9 mouse cellular contexts compared by ENCODE assay signal in the genomic region with DNA sequence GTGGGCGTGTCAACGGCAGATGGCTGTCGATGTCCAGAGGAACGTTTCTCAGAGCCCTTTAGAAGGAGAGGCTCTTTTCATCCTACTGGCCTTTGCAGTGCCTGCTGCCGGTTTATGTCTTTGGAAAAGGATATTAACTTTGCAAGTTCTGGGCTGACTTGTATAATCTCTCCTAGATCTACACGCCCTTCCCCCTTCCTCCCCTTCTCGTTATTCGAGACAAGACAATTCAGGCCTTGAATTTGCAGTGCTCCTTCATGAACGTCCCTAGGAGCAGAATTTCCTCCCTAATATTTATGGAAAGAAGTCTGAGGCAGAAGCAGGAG. TPM values are rescaled to one million over a fixed set of nuclear protein-coding genes. Genes with fewer than 3 reads are reported as not detected.
A peak's percentile ranks its signal among the peaks of the same experiment; 100 is the strongest.
DNase-seq lines count a peak whose midpoint lies in the region; ATAC-seq and TF ChIP-seq lines count a peak whose summit lies in the region.
"Had no signal": no experiment of that assay in that cellular context is flagged by ENCODE, and none has a peak within 500 bp of the region (broad histone marks: within the 10 kb centered on the region; RNA-seq: fewer than 3 reads in every experiment).

No protein-coding gene starts in this region.

- peak overlapping the region; percentile 79 for H3K4me3 ChIP-seq in heart, postnatal 0 days (ENCODE audit: low read depth, low read length)
- peak overlapping the region; percentile 52 to 63 for H3K4me3 ChIP-seq in MEL (ENCODE audit: control insufficient read depth in 1 of 2, insufficient read depth in 1 of 2, low read depth in 2 of 2, low read length in 2 of 2)
- H3K4me3 ChIP-seq in hindbrain, embryonic 10.5 days: peak overlapping the region; percentile 80
- peak overlapping the region; percentile 82 for H3K4me3 ChIP-seq in midbrain, embryonic 10.5 days

- H3K4me1 ChIP-seq in heart, postnatal 0 days (ENCODE audit: control insufficient read depth, insufficient read depth): peaks cover 11% of the 10 kb centered on the region; the same call in 1 of the 2 replicates
- H3K4me1 ChIP-seq in MEL (ENCODE audit: control insufficient read depth in 1 of 2, insufficient read depth in 2 of 2, low read length in 2 of 2): peaks cover 11 to 18% of the 10 kb centered on the region in 2 experiments
- peaks cover 25% of the 10 kb centered on the region for H3K4me1 ChIP-seq in hindbrain, embryonic 10.5 days (replicated peaks)
- peaks cover 27% of the 10 kb centered on the region for H3K4me1 ChIP-seq in midbrain, embryonic 10.5 days

- H3K79me2 ChIP-seq in MEL (ENCODE audit: control insufficient read depth, insufficient read depth, low read length, poor library complexity): peaks cover 2% of the 10 kb centered on the region; the same call in 1 of the 2 replicates

- 6% methylated on average over 9 of the region's 9 CpGs for WGBS in heart, postnatal 0 days
- WGBS in hindbrain, embryonic 10.5 days: 9% methylated on average over 9 of the region's 9 CpGs
- WGBS in midbrain, embryonic 10.5 days: 7% methylated on average over 9 of the region's 9 CpGs

- peak in 1 of 2 experiments; percentile 31; a peak in 2 of 4 replicates for TF ChIP-seq POLR2A in MEL (IDR thresholded peaks at IDR 0.05; ENCODE audit: control insufficient read depth in 1 of 2, insufficient read depth in 1 of 2, low read depth in 1 of 2, low read length in 2 of 2, poor library complexity in 1 of 2)

- peak overlapping the region; percentile 96 for H3K27ac ChIP-seq in heart, postnatal 0 days (ENCODE audit: low read depth)
- H3K27ac ChIP-seq in MEL (ENCODE audit: control insufficient read depth, low read depth, low read length): peak overlapping the region; percentile 83
- peak overlapping the region; percentile 89 for H3K27ac ChIP-seq in hindbrain, embryonic 10.5 days
- peak overlapping the region; percentile 85 for H3K27ac ChIP-seq in midbrain, embryonic 10.5 days (replicated peaks)

- DNase-seq in heart, postnatal 0 days (ENCODE audit: low spot score): no peak
- no peak for DNase-seq in heart, adult 11 months
- no peak for DNase-seq in MEL (ENCODE audit: low read depth, low spot score)
- no peak for DNase-seq in hindbrain, embryonic 10.5 days (ENCODE audit: low spot score)
- DNase-seq in midbrain, embryonic 10.5 days (ENCODE audit: low spot score): no peak
- no peak for DNase-seq in right cerebral cortex, adult 2 months (ENCODE audit: low spot score in 2 of 2)
- DNase-seq in embryo, embryonic 10 days (ENCODE audit: low spot score): no peak
- no peak for DNase-seq in kidney, adult 18-20 months

- no peak for TF ChIP-seq CTCF in heart, postnatal 0 days (IDR thresholded peaks at IDR 0.05; ENCODE audit: low read depth)
- no peak for TF ChIP-seq CTCF in MEL (IDR thresholded peaks at IDR 0.05 in 2 of 3, conservative IDR thresholded peaks at IDR 0.05 in 1 of 3; ENCODE audit: control insufficient read depth in 1 of 3, insufficient read depth in 1 of 3, low read depth in 2 of 3, low read length in 3 of 3, poor library complexity in 1 of 3, severe bottlenecking in 1 of 3)

- no peak for TF ChIP-seq EP300 in heart, postnatal 0 days (IDR thresholded peaks at IDR 0.05; ENCODE audit: low read depth)
- no peak for TF ChIP-seq EP300 in MEL (IDR thresholded peaks at IDR 0.05; ENCODE audit: low read depth in 1 of 2, low read length in 2 of 2)

- H3K4me2 ChIP-seq in heart, postnatal 0 days (ENCODE audit: low read depth, low read length): peak overlapping the region; percentile 82

- peak overlapping the region; percentile 73 for H3K9ac ChIP-seq in heart, postnatal 0 days (replicated peaks; ENCODE audit: low read depth, low read length)
- H3K9ac ChIP-seq in MEL (ENCODE audit: control insufficient read depth, low read depth, low read length, poor library complexity, severe bottlenecking): peak overlapping the region; percentile 87

- H3K27me3 ChIP-seq in heart, postnatal 0 days (ENCODE audit: control insufficient read depth, insufficient read depth, low read length): no peaks in the 10 kb centered on the region
- no peaks in the 10 kb centered on the region for H3K27me3 ChIP-seq in MEL (ENCODE audit: control insufficient read depth in 1 of 2, insufficient read depth in 2 of 2, low read length in 2 of 2)
- no peaks in the 10 kb centered on the region for H3K27me3 ChIP-seq in hindbrain, embryonic 10.5 days (ENCODE audit: insufficient read depth, poor library complexity, severe bottlenecking)
- no peaks in the 10 kb centered on the region for H3K27me3 ChIP-seq in midbrain, embryonic 10.5 days (ENCODE audit: low read depth, poor library complexity, severe bottlenecking)

- peaks cover 9% of the 10 kb centered on the region for H3K36me3 ChIP-seq in heart, postnatal 0 days (replicated peaks; ENCODE audit: control insufficient read depth, insufficient read depth, low read length)
- H3K36me3 ChIP-seq in MEL (ENCODE audit: control insufficient read depth in 1 of 2, insufficient read depth in 2 of 2, low read length in 2 of 2): peaks cover 0 to 13% of the 10 kb centered on the region in 2 experiments; a peak in 3 of 4 replicates
- H3K36me3 ChIP-seq in hindbrain, embryonic 10.5 days: peaks cover 15% of the 10 kb centered on the region
- peaks cover 20% of the 10 kb centered on the region for H3K36me3 ChIP-seq in midbrain, embryonic 10.5 days

- no peak for TF ChIP-seq RAD21 in MEL (IDR thresholded peaks at IDR 0.05; ENCODE audit: low read depth, low read length)

- H3K9me3 ChIP-seq in heart, postnatal 0 days (replicated peaks; ENCODE audit: control insufficient read depth, low read length): no peaks in the 10 kb centered on the region
- no peaks in the 10 kb centered on the region for H3K9me3 ChIP-seq in MEL (replicated peaks; ENCODE audit: insufficient read depth, low read length)
- no peaks in the 10 kb centered on the region for H3K9me3 ChIP-seq in hindbrain, embryonic 10.5 days
- no peaks in the 10 kb centered on the region for H3K9me3 ChIP-seq in midbrain, embryonic 10.5 days (replicated peaks)

- no peak for ATAC-seq in heart, postnatal 0 days (ENCODE audit: insufficient read depth, low read depth)

TF ChIP-seq in MEL, 35 proteins besides CTCF, POLR2A, EP300 and RAD21 (continues in another document):
- 0 out of 2 replicates have a peak, but pooled peaks have one; percentile 53 for TF ChIP-seq JUND (IDR thresholded peaks at IDR 0.05; ENCODE audit: low read depth, low read length)
- TF ChIP-seq NELFE (IDR thresholded peaks at IDR 0.05; ENCODE audit: low read depth, low read length): peak; percentile 26; the same call in 1 of the 2 replicates
- no peak for TF ChIP-seq GABPA (IDR thresholded peaks at IDR 0.05; ENCODE audit: low read depth, low read length)
- TF ChIP-seq BHLHE40 (IDR thresholded peaks at IDR 0.05; ENCODE audit: borderline replicate concordance, low read depth, low read length): no peak
- no peak for TF ChIP-seq HCFC1 (IDR thresholded peaks at IDR 0.05; ENCODE audit: low read depth, low read length)
- TF ChIP-seq MYC (IDR thresholded peaks at IDR 0.05; ENCODE audit: low read depth, low read length): peak; percentile 56; the same call in 1 of the 2 replicates
- TF ChIP-seq SIN3A (IDR thresholded peaks at IDR 0.05; ENCODE audit: low read length): peak; percentile 83

RNA-seq across cellular contexts. Expression of a gene that starts 0.4 kb away (rescaled TPM):
- total RNA-seq in heart, postnatal 0 days (2014; rRNA removed; ENCODE audit: low replicate concordance): 35.2 and 36.9 TPM in 2 replicates
- polyA plus RNA-seq in heart, postnatal 0 days (2015; fragmentation: Nextera tagmentation; extraction: Ambion mirVana): 52.9 and 61.2 TPM in 2 replicates
- 6.8 and 7.7 TPM in 2 replicates for total RNA-seq in MEL (2012; rRNA removed)
- polyA plus RNA-seq in MEL (2012; ENCODE audit: insufficient read depth in 1 of 2, insufficient read length in 2 of 2, low read depth in 1 of 2, low replicate concordance in 2 of 2, missing spikeins in 1 of 2): 10 to 100 TPM in 1 of 2 experiments, not detected in 1; 14.1 TPM
- polyA plus RNA-seq in hindbrain, embryonic 10.5 days (2016; fragmentation: Nextera tagmentation; extraction: Ambion mirVana): 14.5 and 21.6 TPM in 2 replicates
- polyA plus RNA-seq in midbrain, embryonic 10.5 days (2016; fragmentation: Nextera tagmentation; extraction: Ambion mirVana): 13.2 and 18.8 TPM in 2 replicates

RNA-seq across cellular contexts. Expression of a gene that starts 7.7 kb away (rescaled TPM):
- total RNA-seq in heart, postnatal 0 days (2014; rRNA removed; ENCODE audit: low replicate concordance): 14.3 and 17.6 TPM in 2 replicates
- 4.2 and 4.5 TPM in 2 replicates for polyA plus RNA-seq in heart, postnatal 0 days (2015; fragmentation: Nextera tagmentation; extraction: Ambion mirVana)
- total RNA-seq in MEL (2012; rRNA removed): 9.5 and 10.0 TPM in 2 replicates
- polyA plus RNA-seq in MEL (2012; ENCODE audit: insufficient read depth in 1 of 2, insufficient read length in 2 of 2, low read depth in 1 of 2, low replicate concordance in 2 of 2, missing spikeins in 1 of 2): 10 to 100 TPM in 1 of 2 experiments, not detected in 1; 39.9 TPM
- polyA plus RNA-seq in hindbrain, embryonic 10.5 days (2016; fragmentation: Nextera tagmentation; extraction: Ambion mirVana): 9.6 and 10.3 TPM in 2 replicates
- polyA plus RNA-seq in midbrain, embryonic 10.5 days (2016; fragmentation: Nextera tagmentation; extraction: Ambion mirVana): 9.0 and 9.2 TPM in 2 replicates

RNA-seq across cellular contexts. Expression of a gene that starts 31.6 kb away (rescaled TPM):
- 796 and 830 TPM in 2 replicates for total RNA-seq in heart, postnatal 0 days (2014; rRNA removed; ENCODE audit: low replicate concordance)
- 590 and 625 TPM in 2 replicates for polyA plus RNA-seq in heart, postnatal 0 days (2015; fragmentation: Nextera tagmentation; extraction: Ambion mirVana)
- total RNA-seq in MEL (2012; rRNA removed): 161 and 187 TPM in 2 replicates
- polyA plus RNA-seq in MEL (2012; ENCODE audit: insufficient read depth in 1 of 2, insufficient read length in 2 of 2, low read depth in 1 of 2, low replicate concordance in 2 of 2, missing spikeins in 1 of 2): 100 to 1,000 TPM; 133 to 256 TPM
- polyA plus RNA-seq in hindbrain, embryonic 10.5 days (2016; fragmentation: Nextera tagmentation; extraction: Ambion mirVana): 231 and 232 TPM in 2 replicates
- polyA plus RNA-seq in midbrain, embryonic 10.5 days (2016; fragmentation: Nextera tagmentation; extraction: Ambion mirVana): 237 and 248 TPM in 2 replicates

RNA-seq across cellular contexts. Expression of a gene that starts 31.8 kb away (rescaled TPM):
- total RNA-seq in heart, postnatal 0 days (2014; rRNA removed; ENCODE audit: low replicate concordance): not detected in 2 replicates
- polyA plus RNA-seq in heart, postnatal 0 days (2015; fragmentation: Nextera tagmentation; extraction: Ambion mirVana): not detected in 2 replicates
- not detected in 2 replicates for total RNA-seq in MEL (2012; rRNA removed)
- polyA plus RNA-seq in MEL (2012; ENCODE audit: insufficient read depth in 1 of 2, insufficient read length in 2 of 2, low read depth in 1 of 2, low replicate concordance in 2 of 2, missing spikeins in 1 of 2): not detected
- 0.55 TPM in 1 of 2 replicates, not detected in the other for polyA plus RNA-seq in hindbrain, embryonic 10.5 days (2016; fragmentation: Nextera tagmentation; extraction: Ambion mirVana)
- 0.06 and 0.19 TPM in 2 replicates for polyA plus RNA-seq in midbrain, embryonic 10.5 days (2016; fragmentation: Nextera tagmentation; extraction: Ambion mirVana)
- total RNA-seq: neutrophil, adult 5-6 weeks had no signal

RNA-seq across cellular contexts. Expression of a gene that starts 42.1 kb away (rescaled TPM):
- 28.1 and 34.6 TPM in 2 replicates for total RNA-seq in heart, postnatal 0 days (2014; rRNA removed; ENCODE audit: low replicate concordance)
- 55.5 and 56.1 TPM in 2 replicates for polyA plus RNA-seq in heart, postnatal 0 days (2015; fragmentation: Nextera tagmentation; extraction: Ambion mirVana)
- total RNA-seq in MEL (2012; rRNA removed): 33.7 and 39.9 TPM in 2 replicates
- 100 to 1,000 TPM; 166 to 249 TPM for polyA plus RNA-seq in MEL (2012; ENCODE audit: insufficient read depth in 1 of 2, insufficient read length in 2 of 2, low read depth in 1 of 2, low replicate concordance in 2 of 2, missing spikeins in 1 of 2)
- 144 and 147 TPM in 2 replicates for polyA plus RNA-seq in hindbrain, embryonic 10.5 days (2016; fragmentation: Nextera tagmentation; extraction: Ambion mirVana)
- 149 and 151 TPM in 2 replicates for polyA plus RNA-seq in midbrain, embryonic 10.5 days (2016; fragmentation: Nextera tagmentation; extraction: Ambion mirVana)
